Mouse (Mus musculus): ENCODE measurements around the gene Ntsr2.
"Not testable (repeated sequence)": the region's sequence is repeated elsewhere in the genome, so short reads cannot be mapped to it uniquely, and the experiment has no call there.

The Ntsr2 gene

DNA sequence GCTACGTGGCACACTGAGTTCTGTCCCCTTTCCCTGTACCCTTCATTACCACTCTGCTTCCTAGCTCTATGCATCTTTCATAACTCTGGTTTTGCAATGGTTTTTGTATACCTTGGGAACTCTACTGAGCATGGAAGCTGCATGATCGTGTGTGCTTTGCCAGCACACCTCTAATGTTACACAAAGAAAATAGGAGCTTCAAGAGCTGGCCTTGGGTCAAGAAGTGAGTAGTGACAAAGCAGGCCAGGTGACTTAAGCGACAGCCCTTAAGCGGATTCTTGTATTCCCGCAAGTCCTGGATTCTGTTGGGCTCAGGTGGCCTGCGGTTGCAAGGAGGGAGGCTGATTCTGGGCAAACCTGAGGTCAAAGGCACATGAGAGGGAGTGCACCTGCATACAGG, 4.9 kb upstream of the Ntsr2 start:
- no peak for DNase-seq (ENCODE audit: low spot score)

DNA sequence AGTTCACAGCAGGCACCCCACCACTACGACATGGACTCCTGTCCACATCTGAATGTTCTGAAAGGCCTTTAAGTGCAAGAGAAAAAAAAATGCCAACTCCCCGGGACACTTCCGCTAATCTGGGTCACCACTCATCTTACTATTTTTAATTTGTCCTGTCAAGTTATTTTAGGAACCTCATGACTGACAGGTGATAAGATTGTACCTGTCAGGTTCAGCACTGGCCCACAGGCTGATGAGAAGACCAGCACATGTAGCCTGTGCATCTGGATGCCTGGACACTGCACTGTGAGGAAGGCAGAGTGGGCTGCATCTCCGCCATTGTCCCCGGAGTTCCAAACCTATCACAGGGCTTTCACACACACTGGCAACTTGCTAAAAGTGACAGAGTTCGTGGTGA, 3.4 kb upstream of the Ntsr2 start:
- no peak for DNase-seq (ENCODE audit: low spot score)

DNA sequence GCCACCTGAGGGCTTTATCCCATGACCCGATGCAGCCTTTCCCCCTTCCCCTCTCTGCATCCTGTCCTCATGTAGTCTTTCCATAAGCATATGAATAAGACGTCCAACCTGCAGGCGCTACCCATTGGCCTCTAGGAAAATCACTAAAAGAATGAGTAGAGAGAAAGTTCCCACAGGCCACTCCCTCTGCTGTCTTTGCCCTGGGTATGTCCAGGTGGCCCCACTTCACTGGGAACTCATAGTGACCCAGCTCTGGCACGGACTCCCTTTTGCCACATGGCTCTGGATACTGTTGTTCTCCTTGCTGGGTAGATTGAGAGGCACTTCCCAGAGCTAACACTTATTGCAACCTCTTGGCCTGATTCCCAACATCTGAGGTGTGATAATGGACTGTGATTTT, 2.4 kb downstream of the Ntsr2 start:
- DNase-seq (ENCODE audit: low spot score), result no peak

DNA sequence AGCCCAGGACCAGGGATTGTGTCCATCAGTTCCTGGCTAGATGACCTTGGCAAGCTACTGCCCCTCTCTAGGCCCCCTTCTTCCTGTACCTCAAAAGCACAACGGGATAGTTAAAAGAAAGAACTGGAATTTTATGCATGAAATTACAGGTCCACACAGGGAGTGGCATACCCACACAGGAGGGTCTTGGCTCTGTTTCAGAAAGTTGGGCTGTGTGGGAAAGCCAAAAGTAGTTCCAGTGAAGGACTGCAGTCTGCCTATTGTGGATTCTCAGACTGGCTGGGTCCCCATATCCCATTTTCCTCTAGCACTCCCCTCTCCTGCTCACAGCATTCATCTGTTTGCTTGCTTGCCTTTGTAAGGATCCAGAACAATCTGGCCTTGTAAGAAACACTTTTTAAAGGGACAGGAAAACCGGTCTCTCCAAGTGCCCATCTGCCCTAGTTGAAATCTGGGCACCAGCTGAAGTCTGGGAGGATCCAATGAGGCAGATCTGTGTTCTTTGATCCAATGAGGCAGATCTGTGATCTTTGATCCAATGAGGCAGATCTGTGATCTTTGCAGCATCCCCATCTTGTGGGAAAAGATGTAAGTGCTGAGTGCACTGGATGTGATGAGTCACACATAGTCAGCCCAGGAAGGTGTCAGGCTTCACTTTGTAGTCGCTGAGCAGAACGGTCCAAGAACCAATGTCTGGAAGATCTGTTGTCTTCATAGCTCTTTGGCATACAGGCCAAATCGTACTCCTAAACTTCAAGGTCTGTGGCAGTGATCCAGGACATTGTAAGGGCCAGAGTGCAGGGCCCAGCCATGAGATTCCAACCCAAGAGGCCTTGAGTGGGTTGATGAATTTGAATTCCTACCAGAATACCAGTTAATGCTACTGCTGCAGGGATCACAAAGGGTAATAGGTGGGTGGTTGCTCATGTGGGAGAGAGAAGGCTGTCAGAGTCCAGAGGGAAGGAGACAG, 4.0 kb downstream of the Ntsr2 start:
- DNase-seq (ENCODE audit: low spot score), result no peak

DNA sequence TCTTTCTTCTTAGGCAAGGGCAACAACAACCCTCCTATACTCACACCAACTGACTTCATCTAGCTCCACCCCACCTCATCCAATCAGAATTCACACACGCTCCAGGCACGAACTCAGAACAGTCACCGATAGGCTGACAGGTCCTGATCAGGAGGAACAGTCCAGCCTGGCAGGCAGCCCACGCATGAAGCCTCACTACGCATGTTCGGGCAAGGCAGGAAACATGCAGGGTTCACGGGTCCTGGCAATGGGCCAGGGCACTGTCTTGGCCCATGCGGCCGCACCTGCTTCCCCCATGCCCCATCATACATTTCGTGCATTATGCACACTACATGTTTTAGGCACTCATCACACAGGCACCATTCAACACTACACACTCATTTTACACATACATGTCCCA, 8.3 kb downstream of the Ntsr2 start:
- DNase-seq (ENCODE audit: low spot score), result no peak

DNA sequence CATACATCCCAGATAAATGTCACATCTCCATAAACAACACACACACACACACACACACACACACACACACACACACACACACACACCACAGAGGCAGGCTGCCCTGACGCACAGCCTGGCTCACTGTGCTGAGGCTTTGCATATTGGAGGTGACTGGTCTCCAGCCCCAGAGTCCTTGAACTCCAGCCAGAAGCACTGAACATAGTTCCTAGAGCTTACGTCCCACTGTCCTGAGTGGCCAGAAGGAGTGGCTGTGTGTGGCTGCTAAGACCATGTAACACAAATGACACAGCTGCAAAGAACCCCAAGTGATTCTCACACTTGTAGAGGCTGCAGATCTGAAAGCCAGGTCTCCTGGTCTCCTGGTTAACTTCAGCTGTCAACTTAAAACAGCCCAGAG, 8.8 kb downstream of the Ntsr2 start:
- DNase-seq (ENCODE audit: low spot score), result no peak

DNA sequence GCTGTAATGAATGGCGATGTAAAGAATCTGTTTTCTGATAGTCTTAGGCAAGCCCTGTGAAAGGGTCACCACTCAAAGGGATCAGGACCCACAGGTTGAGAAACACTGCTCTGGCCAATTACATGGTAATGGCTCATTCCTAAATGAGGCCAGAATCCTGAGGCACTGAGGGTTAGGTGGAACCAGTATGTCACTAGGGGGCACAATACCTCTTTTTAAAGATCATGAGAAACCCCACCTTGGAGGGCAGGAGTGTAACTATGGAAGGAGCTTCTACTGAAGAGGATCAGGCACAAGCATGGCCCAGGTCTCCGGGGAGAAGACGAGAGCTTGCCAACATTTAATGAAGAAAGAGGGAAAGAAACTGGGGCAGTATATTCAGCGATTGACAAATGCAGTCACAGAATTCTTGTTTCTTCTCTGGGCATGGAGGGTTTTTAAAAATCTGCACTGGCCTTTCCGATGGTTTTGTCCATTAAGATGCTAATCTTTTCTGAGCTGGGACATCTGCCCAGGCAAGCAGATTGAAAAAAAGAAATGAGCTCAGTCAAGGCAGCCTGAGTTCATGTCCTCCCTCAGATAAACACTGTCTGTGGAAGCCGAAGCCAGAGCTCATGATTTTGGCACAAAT, 9.9 kb downstream of the Ntsr2 start:
- no peak for DNase-seq (ENCODE audit: low spot score)

DNA sequence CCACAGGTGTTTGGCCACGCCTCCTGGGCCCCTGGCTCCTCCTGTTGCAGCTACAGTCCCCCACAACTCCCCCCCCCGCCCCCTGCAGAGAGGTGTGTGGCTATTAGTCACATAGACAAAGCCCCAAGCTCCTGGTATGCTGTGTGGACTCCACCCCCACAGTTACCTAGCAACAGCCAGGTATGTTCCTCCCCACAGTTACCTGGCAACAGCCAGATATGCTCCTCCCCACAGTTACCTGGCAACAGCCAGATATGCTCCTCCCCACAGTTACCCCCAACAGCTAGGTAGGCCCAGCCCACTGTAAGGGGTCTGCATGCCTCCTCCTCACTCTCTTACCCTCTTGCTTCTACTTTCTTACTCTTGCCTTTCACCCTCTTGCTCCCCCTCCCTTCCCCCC, 11.8 kb downstream of the Ntsr2 start:
- DNase-seq (ENCODE audit: low spot score), result no peak

DNA sequence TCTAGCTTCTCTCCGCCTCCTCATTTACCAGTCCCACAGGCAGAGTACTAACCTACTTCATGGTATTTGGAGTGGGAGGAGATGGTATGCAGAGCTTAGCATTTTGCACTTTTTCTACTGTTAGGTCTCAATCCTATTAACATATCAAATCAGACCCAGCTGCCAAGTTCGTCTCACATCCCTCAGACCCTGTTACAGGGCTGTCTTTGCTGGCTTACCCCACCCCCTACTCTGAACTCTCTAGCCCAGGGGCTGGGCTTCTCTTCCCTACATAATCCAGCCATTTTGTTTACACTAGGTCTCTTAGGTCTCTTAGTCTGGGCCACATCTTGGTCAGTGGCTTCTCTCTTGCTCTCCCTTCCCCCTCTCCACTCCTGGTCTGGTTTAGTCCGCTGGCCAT, 16.0 kb downstream of the Ntsr2 start:
- DNase-seq (ENCODE audit: low spot score), result no peak

DNA sequence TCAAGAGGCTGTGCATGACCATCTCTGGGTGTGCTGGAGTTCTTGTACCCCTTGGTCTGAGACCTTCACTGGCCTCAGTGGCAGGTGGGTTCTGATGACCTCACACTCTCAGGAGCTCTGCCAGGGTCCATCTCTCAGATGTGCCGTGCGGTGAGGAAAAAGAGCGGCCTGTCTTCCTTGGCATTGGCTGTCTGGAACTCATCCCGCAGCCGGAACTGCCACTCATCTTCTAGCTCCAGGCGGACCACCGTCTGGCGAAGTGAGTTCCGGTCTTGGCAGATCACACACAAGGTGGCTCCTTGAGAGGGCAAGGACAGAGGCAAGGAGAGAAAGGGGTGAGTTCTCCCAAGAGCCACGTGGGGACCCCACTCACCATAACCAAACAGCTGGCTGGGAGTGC, 19.1 kb downstream of the Ntsr2 start:
- DNase-seq (ENCODE audit: low spot score), result no peak

DNA sequence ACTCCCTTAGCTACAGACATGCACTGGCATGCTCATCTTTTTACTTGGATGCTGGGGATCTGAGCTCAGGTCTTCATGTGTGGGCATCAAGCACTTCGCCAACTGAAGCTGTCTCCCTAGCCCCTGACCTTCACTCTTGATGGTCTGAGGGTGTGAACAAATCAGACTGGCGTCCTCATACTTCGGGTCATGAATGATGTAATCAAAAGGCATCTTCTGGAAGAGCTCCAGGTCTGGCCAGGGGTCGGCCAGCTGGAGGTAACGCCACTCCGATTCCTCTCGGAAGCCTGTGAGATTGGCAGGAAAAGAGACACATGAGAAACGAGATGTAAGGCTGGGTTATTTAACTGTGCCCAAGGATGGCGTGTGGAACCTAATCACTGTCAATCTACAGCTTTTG, 37.4 kb downstream of the Ntsr2 start:
- DNase-seq (ENCODE audit: low spot score), result no peak

DNA sequence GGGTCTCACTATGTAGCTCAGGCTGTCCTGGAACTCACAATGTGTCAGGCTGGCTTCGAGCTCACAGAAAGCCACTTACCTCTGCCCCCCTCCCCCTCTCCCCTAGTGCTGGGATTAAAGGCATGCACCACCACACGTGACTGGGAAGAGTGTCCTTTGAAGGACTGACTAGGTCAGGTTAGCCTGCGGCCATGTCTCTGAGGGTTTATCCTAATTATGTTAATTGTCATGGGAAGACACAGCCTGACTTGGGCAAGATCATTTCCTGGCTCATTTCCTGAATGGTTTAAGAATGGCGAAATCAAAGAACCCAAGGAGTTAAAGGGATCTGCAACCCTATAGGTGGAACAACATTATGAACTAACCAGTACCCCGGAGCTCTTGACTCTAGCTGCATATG, 41.6 kb downstream of the Ntsr2 start:
- DNase-seq (ENCODE audit: low spot score), result no peak

DNA sequence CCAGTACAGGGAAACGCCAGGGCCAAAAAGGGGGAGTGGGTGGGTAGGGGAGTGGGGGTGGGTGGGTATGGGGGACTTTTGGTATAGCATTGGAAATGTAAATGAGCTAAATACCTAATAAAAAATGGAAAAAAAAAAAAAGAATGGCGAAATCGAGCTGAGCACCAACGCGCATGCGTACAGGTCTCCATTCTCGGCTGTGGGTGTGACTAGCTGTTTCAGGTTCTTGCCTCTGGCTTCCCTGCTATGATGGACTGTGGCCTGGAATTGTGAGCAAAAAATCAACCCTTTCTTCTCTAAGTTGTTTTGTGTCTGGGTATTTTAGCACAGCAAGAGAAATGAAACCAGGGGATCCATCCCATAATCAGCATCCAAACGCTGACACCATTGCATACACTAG, 42.1 kb downstream of the Ntsr2 start:
- not testable (repeated sequence) for DNase-seq (ENCODE audit: low spot score)

DNA sequence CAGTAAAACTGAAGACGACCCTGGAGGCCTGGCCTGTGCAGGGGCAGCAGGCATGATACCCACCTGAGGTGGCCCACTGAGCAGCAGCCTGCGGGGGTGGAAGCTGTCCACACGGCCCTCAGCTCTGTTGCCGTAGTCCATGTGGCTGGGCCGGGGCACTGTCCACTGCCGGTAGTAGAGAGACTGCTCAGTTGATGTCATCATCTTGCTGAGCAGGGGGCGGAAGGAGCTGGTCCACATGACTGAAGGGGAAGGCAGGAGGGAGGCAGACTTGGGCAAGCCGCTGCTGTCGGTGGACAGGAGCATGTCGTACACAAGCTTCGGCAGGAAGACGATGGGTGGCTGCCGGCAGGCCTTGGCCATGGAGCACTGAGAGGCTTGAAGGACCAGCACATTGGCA, 43.0 kb downstream of the Ntsr2 start:
- no peak for DNase-seq (ENCODE audit: low spot score)

DNA sequence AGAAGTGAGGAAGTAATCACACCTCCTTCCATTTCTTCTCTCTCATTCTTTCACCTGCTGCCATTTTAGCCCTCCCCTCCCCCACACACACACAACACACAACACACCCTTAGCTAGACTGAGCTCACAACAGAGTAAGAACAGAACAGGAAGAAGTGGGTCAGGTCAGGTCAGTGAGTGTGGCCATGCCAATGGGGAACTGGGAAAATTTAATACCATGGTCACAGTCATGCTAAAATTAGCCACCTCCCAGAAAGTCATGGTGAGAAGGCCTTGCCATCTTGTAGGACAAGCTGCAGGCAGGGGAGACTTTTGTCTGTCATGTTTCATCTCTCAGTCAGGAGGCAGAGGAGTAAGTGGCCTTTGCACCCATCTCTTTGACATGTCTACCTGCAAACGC, 45.5 kb downstream of the Ntsr2 start:
- no peak for DNase-seq (ENCODE audit: low spot score)
